Mouse (Mus musculus) ES-Bruce4 (cell line): ENCODE results near the gene Astn2. TPM values are rescaled to one million over a fixed set of nuclear protein-coding genes. Genes with fewer than 3 reads are reported as not detected.

Experiments
- H3K27ac ChIP-seq: 2 replicates; pipeline ENCODE4 v1.5.1; 2012; ENCODE audit warnings: low read length, inconsistent platforms; ENCODE audit not compliant: insufficient read depth
- H3K27me3 ChIP-seq: 2 replicates; pipeline ENCODE4 v1.6.1; 2012; ENCODE audit warnings: mild to moderate bottlenecking, low read length, inconsistent platforms; ENCODE audit not compliant: control insufficient read depth, poor library complexity, insufficient read depth, severe bottlenecking
- H3K36me3 ChIP-seq: 2 replicates; pipeline ENCODE4 v1.6.1; 2012; ENCODE audit warnings: inconsistent platforms, mild to moderate bottlenecking, low read length, moderate library complexity; ENCODE audit not compliant: control insufficient read depth, poor library complexity, insufficient read depth, severe bottlenecking
- H3K4me1 ChIP-seq: one replicate; pipeline ENCODE4 v1.8.1; 2011; ENCODE audit warnings: low read length; ENCODE audit not compliant: control insufficient read depth, insufficient read depth
- H3K4me3 ChIP-seq: 2 replicates; pipeline ENCODE4 v1.5.1; 2011; ENCODE audit warnings: low read depth, mild to moderate bottlenecking, low read length
- H3K9ac ChIP-seq: 2 replicates; pipeline ENCODE4 v1.6.1; 2012; ENCODE audit warnings: low read depth, mild to moderate bottlenecking, inconsistent platforms; ENCODE audit not compliant: poor library complexity, severe bottlenecking
- H3K9me3 ChIP-seq: replicated peaks from 2 replicates; pipeline ENCODE4 v1.6.1; 2012; ENCODE audit warnings: mild to moderate bottlenecking, low read length, inconsistent platforms; ENCODE audit not compliant: control insufficient read depth, poor library complexity, insufficient read depth, severe bottlenecking
- CTCF ChIP-seq: IDR thresholded peaks from one replicate; pipeline ENCODE4 v1.8.1; 2011; ENCODE audit warnings: low read depth, low read length
- EP300 ChIP-seq: IDR thresholded peaks from 2 replicates; pipeline ENCODE4 v1.6.1; 2011; ENCODE audit warnings: low read depth, low read length; ENCODE audit not compliant: insufficient read depth
- POLR2A ChIP-seq: IDR thresholded peaks from one replicate; pipeline ENCODE4 v1.8.1; 2011; ENCODE audit warnings: low read length; ENCODE audit not compliant: insufficient read depth
- polyA plus RNA-seq: library from polyadenylated mRNA; stranded (reverse); fragments of >200 nt; gene quantifications from 2 replicates; pipeline ENCODE4 v1.2.4, GENCODE M21; 2011; ENCODE audit warnings: low read depth; ENCODE audit not compliant: missing spikeins, insufficient read depth, insufficient read length

Astn2 gene
- polyA plus RNA-seq, 1 experiment: not detected

DNA sequence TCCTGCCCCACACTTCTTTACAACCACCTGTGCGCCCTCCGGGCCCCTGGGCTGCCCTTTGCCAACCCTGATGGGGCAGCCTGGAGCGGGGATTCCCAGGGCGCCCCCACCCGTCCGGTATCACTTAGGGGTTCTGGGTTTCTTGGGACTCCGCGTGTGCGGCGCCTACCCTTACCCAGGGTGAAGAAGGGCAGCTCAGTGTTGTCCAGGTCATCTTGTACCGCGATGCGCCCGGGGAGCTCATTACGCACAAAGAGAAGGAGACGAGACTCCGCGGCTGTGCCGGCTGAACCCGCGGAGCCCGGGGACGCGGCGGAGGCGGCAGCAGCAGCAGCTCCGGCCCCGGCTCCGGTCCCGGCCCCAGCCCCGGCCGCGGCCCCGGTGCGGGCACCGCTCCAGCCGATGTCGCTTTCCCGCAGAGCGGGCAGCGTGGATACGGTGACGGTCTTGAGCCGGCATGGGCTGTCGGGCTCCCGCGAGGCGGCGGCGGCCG lies 657 bp downstream of the Astn2 start:
- H3K4me1 ChIP-seq: no peaks in the 10 kb centered on the region
- H3K9me3 ChIP-seq: no peaks in the 10 kb centered on the region
- no peak overlapping the region for H3K27ac ChIP-seq
- peak overlapping the region; percentile 85 for H3K4me3 ChIP-seq
- peaks cover 20% of the 10 kb centered on the region for H3K27me3 ChIP-seq
- no peaks in the 10 kb centered on the region for H3K36me3 ChIP-seq
- H3K9ac ChIP-seq: peak overlapping the region; percentile 93
- TF ChIP-seq CTCF: no peak
- no peak for TF ChIP-seq POLR2A
- TF ChIP-seq EP300: no peak

DNA sequence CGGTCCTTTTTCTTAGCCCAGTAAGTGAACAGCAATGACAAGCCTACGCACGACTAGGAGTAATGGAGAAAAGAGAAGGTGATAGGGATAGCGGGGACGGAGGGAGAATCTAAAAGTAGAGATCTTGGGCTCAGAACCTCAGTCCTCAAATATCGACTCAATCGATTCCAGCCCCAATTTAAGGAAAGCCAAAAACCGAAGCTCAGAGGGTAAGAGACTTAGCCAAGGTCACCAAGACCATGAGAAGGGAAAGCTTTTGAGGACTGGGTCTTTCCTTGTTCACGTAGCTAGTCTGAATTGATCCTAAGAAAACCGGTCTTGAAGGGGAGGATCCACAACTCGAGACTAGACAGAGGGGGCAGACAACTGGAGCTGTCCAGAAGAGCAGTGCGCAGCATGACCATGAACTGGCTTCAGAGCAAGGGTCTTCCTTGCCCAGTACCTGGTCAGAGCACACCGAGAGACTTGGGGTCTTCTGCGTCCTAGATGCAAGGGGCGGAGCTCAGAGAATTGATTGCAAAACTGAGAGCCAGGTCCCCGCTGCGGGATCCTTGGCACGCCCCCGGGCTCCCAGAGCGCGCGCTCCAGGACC lies 1.2 kb downstream of the Astn2 start:
- Histone ChIP-seq H3K9ac (no peak overlapping the region), H3K4me3 (peak overlapping the region; percentile 85), H3K36me3 (no peaks in the 10 kb centered on the region), H3K4me1 (no peaks in the 10 kb centered on the region), H3K9me3 (no peaks in the 10 kb centered on the region), H3K27ac (no peak overlapping the region), H3K27me3 (peaks cover 20% of the 10 kb centered on the region)
- TF ChIP-seq POLR2A (no peak), CTCF (no peak), EP300 (no peak)

DNA sequence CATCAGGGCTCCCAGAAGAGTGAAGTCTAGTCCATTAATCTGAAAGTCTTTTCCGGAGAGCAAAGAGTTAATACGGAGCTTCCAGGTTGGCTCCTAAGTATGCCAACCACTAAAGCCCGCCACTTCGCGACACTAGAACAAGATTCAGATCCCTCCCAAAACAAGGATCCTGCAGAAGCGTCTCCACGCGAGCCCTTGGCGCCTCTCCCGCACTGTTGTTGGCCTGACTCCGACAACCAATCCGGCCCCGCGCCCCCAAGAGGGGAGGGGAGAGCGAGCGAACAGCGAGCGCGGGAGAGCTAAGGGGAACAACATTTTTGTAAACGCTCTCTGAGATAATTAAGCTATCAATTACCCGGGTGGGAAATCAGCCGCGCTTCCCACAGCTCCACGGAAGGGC lies 1.8 kb downstream of the Astn2 start:
- TF ChIP-seq POLR2A: no peak
- H3K27me3 ChIP-seq: peaks cover 20% of the 10 kb centered on the region
- H3K36me3 ChIP-seq: no peaks in the 10 kb centered on the region
- H3K4me3 ChIP-seq: peak overlapping the region; percentile 85
- no peak overlapping the region for H3K27ac ChIP-seq
- H3K9ac ChIP-seq: no peak overlapping the region
- no peaks in the 10 kb centered on the region for H3K9me3 ChIP-seq
- H3K4me1 ChIP-seq: no peaks in the 10 kb centered on the region

DNA sequence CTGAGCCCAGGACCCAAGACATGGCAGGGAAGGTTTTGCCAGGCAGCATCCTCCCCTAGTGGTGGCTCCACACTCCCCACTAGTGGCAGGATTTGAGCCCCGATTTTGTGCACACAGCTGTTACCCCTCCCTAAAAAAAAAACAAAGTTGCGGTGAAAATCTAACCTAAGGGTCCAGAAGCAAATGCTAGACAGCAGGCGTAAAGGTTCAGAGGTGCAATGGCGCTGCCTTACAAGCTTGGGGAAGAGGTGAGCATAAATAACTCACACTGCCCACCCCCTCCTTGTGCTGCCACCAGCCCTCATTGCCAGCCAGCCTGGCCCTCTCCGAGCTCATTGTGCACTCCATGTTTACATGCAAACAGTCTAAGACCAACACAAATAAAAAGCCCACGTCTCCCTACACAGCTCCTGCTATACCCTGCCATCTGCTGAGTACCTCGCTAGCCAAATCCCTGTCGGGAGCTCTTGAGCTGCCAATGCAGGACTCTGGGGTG lies 3.2 kb downstream of the Astn2 start:
- TF ChIP-seq CTCF: peak; percentile 5
- TF ChIP-seq EP300: no peak
- no peak for TF ChIP-seq POLR2A
- Histone ChIP-seq H3K27me3 (peaks cover 20% of the 10 kb centered on the region), H3K9me3 (no peaks in the 10 kb centered on the region), H3K4me1 (no peaks in the 10 kb centered on the region), H3K36me3 (no peaks in the 10 kb centered on the region), H3K9ac (no peak overlapping the region), H3K4me3 (no peak overlapping the region), H3K27ac (no peak overlapping the region)

DNA sequence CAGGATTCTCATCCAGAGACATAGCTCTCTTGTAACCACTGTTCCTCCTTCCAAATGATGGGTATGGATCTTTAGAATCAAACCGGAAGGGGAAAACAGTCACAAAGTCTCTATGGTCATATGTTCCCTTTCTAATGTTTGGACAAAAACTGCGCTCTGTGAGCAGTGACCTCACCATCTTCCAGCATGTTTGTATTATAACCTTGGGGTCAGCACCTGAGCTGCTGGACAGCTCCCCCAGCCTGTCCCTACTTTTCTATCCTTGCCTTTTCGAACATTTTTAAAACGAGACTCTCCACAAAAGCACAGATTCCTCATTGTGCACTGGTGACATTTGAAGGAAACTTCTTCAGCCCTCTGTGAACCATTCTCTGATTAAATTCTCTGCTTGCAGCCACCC lies 5.3 kb downstream of the Astn2 start:
- TF ChIP-seq CTCF: no peak
- TF ChIP-seq EP300: no peak
- TF ChIP-seq POLR2A: no peak

DNA sequence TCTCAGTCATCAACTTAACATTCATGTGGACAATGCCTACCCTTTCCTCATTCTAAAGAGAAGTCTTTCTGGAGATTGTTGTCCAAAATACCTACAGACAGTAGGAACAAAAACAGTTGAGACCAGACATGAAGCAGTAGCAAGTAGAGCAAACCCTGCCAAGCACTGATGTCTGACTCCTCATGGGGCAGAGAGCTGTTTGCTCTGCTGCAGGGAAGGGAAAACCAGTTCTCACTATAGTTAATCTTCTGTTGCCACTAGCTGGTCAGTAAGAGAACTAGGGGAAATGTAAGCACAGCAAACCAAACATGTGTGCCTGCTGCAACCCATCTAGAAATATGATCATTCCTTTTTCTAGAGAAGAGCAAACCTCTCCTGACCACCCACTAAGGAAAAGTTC lies 7.2 kb downstream of the Astn2 start:
- H3K36me3 ChIP-seq: no peaks in the 10 kb centered on the region
- H3K9me3 ChIP-seq: no peaks in the 10 kb centered on the region
- H3K4me1 ChIP-seq: no peaks in the 10 kb centered on the region
- no peak overlapping the region for H3K9ac ChIP-seq
- no peak overlapping the region for H3K4me3 ChIP-seq
- peaks cover 5% of the 10 kb centered on the region for H3K27me3 ChIP-seq
- no peak overlapping the region for H3K27ac ChIP-seq
- TF ChIP-seq POLR2A (no peak), EP300 (no peak), CTCF (no peak)

More for the DNA sequence above, 5.3 kb downstream of the Astn2 start:
- no peak overlapping the region for H3K4me3 ChIP-seq
- H3K36me3 ChIP-seq: no peaks in the 10 kb centered on the region
- H3K9me3 ChIP-seq: no peaks in the 10 kb centered on the region
- H3K27me3 ChIP-seq: peaks cover 14% of the 10 kb centered on the region
- H3K9ac ChIP-seq: no peak overlapping the region
- H3K4me1 ChIP-seq: no peaks in the 10 kb centered on the region
- no peak overlapping the region for H3K27ac ChIP-seq
